Mouse (Mus musculus): Measurements from ENCODE around the gene Alox12b. TPM values are rescaled to one million over a fixed set of nuclear protein-coding genes. Genes with fewer than 3 reads are reported as not detected.

Alox12b gene
- polyA plus RNA-seq, 1 experiment, result not detected

- H3K27ac ChIP-seq (ENCODE audit: insufficient read depth, low read depth, low read length), result no peak overlapping the region
- H3K4me3 ChIP-seq (ENCODE audit: insufficient read depth, low read length), result peak overlapping the region; percentile 79
- TF ChIP-seq POLR2A (IDR thresholded peaks at IDR 0.05; ENCODE audit: borderline replicate concordance, low read depth, low read length) (no peak), CTCF (IDR thresholded peaks at IDR 0.05; ENCODE audit: low read depth, low read length) (no peak)
- H3K4me1 ChIP-seq (ENCODE audit: control insufficient read depth, insufficient read depth, low read length), result peaks cover 19% of the 10 kb centered on the region
Observed at GRCm38 (mm10) chr11:69123056-69123692, 33.6 kb upstream of the Alox12b start.

- Histone ChIP-seq H3K4me3 (ENCODE audit: insufficient read depth, low read length) (peak overlapping the region; percentile 79), H3K4me1 (ENCODE audit: control insufficient read depth, insufficient read depth, low read length) (peaks cover 18% of the 10 kb centered on the region), H3K27ac (ENCODE audit: insufficient read depth, low read depth, low read length) (peak overlapping the region; percentile 64)
- no peak for TF ChIP-seq CTCF (IDR thresholded peaks at IDR 0.05; ENCODE audit: low read depth, low read length)
- TF ChIP-seq POLR2A (IDR thresholded peaks at IDR 0.05; ENCODE audit: borderline replicate concordance, low read depth, low read length), result no peak
Observed at GRCm38 (mm10) chr11:69123693-69124497, 32.9 kb upstream of the Alox12b start.

GRCm38 (mm10) chr11:69124498-69124847 lies 32.3 kb upstream of the Alox12b start:
- H3K4me3 ChIP-seq (ENCODE audit: insufficient read depth, low read length), result no peak overlapping the region
- peaks cover 16% of the 10 kb centered on the region for H3K4me1 ChIP-seq (ENCODE audit: control insufficient read depth, insufficient read depth, low read length)
- H3K27ac ChIP-seq (ENCODE audit: insufficient read depth, low read depth, low read length), result no peak overlapping the region
- TF ChIP-seq CTCF (IDR thresholded peaks at IDR 0.05; ENCODE audit: low read depth, low read length), result no peak
- no peak for TF ChIP-seq POLR2A (IDR thresholded peaks at IDR 0.05; ENCODE audit: borderline replicate concordance, low read depth, low read length)

GRCm38 (mm10) chr11:69125041-69125851 lies 31.5 kb upstream of the Alox12b start:
- Histone ChIP-seq H3K4me3 (ENCODE audit: insufficient read depth, low read length) (peak overlapping the region; percentile 56), H3K27ac (ENCODE audit: insufficient read depth, low read depth, low read length) (no peak overlapping the region), H3K4me1 (ENCODE audit: control insufficient read depth, insufficient read depth, low read length) (peaks cover 15% of the 10 kb centered on the region)
- no peak for TF ChIP-seq POLR2A (IDR thresholded peaks at IDR 0.05; ENCODE audit: borderline replicate concordance, low read depth, low read length)
- TF ChIP-seq CTCF (IDR thresholded peaks at IDR 0.05; ENCODE audit: low read depth, low read length), result peak; percentile 69

- H3K4me1 ChIP-seq (ENCODE audit: control insufficient read depth, insufficient read depth, low read length), result peaks cover 15% of the 10 kb centered on the region
- no peak within 1 kb of the TSS for H3K27ac ChIP-seq (ENCODE audit: insufficient read depth, low read depth, low read length)
- peak within 1 kb of the TSS; percentile 56 for H3K4me3 ChIP-seq (ENCODE audit: insufficient read depth, low read length)
- TF ChIP-seq POLR2A (IDR thresholded peaks at IDR 0.05; ENCODE audit: borderline replicate concordance, low read depth, low read length) (no peak), CTCF (IDR thresholded peaks at IDR 0.05; ENCODE audit: low read depth, low read length) (no peak)
Observed at GRCm38 (mm10) chr11:69125852-69125918, 31.1 kb upstream of the Alox12b start, which contains the start of gene Aloxe3. Aloxe3 (plus strand) TSS chr11:69125896.

- H3K27ac ChIP-seq (ENCODE audit: insufficient read depth, low read depth, low read length), result no peak overlapping the region
- peak overlapping the region; percentile 56 for H3K4me3 ChIP-seq (ENCODE audit: insufficient read depth, low read length)
- TF ChIP-seq POLR2A (IDR thresholded peaks at IDR 0.05; ENCODE audit: borderline replicate concordance, low read depth, low read length) (no peak), CTCF (IDR thresholded peaks at IDR 0.05; ENCODE audit: low read depth, low read length) (no peak; the same call in 1 of the 2 replicates)
- peaks cover 12% of the 10 kb centered on the region for H3K4me1 ChIP-seq (ENCODE audit: control insufficient read depth, insufficient read depth, low read length)
Observed at GRCm38 (mm10) chr11:69125919-69126705, 30.7 kb upstream of the Alox12b start.

GRCm38 (mm10) chr11:69126706-69127095 lies 30.1 kb upstream of the Alox12b start:
- TF ChIP-seq POLR2A (IDR thresholded peaks at IDR 0.05; ENCODE audit: borderline replicate concordance, low read depth, low read length) (no peak), CTCF (IDR thresholded peaks at IDR 0.05; ENCODE audit: low read depth, low read length) (no peak)
- Histone ChIP-seq H3K4me1 (ENCODE audit: control insufficient read depth, insufficient read depth, low read length) (peaks cover 12% of the 10 kb centered on the region), H3K27ac (ENCODE audit: insufficient read depth, low read depth, low read length) (no peak overlapping the region), H3K4me3 (ENCODE audit: insufficient read depth, low read length) (no peak overlapping the region)

GRCm38 (mm10) chr11:69128426-69129122 lies 28.2 kb upstream of the Alox12b start:
- Histone ChIP-seq H3K27ac (ENCODE audit: insufficient read depth, low read depth, low read length) (no peak overlapping the region), H3K4me1 (ENCODE audit: control insufficient read depth, insufficient read depth, low read length) (peaks cover 12% of the 10 kb centered on the region), H3K4me3 (ENCODE audit: insufficient read depth, low read length) (no peak overlapping the region)
- TF ChIP-seq POLR2A (IDR thresholded peaks at IDR 0.05; ENCODE audit: borderline replicate concordance, low read depth, low read length), result no peak
- no peak for TF ChIP-seq CTCF (IDR thresholded peaks at IDR 0.05; ENCODE audit: low read depth, low read length)

- no peak overlapping the region for H3K4me3 ChIP-seq (ENCODE audit: insufficient read depth, low read length)
- H3K4me1 ChIP-seq (ENCODE audit: control insufficient read depth, insufficient read depth, low read length), result peaks cover 25% of the 10 kb centered on the region
- TF ChIP-seq CTCF (IDR thresholded peaks at IDR 0.05; ENCODE audit: low read depth, low read length) (no peak), POLR2A (IDR thresholded peaks at IDR 0.05; ENCODE audit: borderline replicate concordance, low read depth, low read length) (no peak)
Observed at GRCm38 (mm10) chr11:69133566-69133922, 23.2 kb upstream of the Alox12b start.

More at GRCm38 (mm10) chr11:69133566-69133922, 23.2 kb upstream of the Alox12b start:
- no peak overlapping the region for H3K27ac ChIP-seq (ENCODE audit: insufficient read depth, low read depth, low read length)
